In genomic region chr6:145885069-145885468, GRCm38 (mm10) we compare ENCODE assay signal across 26 mouse cellular contexts. TPM values are rescaled to one million over a fixed set of nuclear protein-coding genes. Genes with fewer than 3 reads are reported as not detected.
DNase-seq lines count a peak whose midpoint lies in the region; ATAC-seq and TF ChIP-seq lines count a peak whose summit lies in the region.
"Had no signal": no experiment of that assay in that cellular context is flagged by ENCODE, and none has a peak within 500 bp of the region (broad histone marks: within the 10 kb centered on the region; RNA-seq: fewer than 3 reads in every experiment).

No protein-coding gene starts in this region.

- no peaks in the 10 kb centered on the region for H3K36me3 ChIP-seq in neural tube, embryonic 11.5 days (ENCODE audit: control insufficient read depth, insufficient read depth, low read length)
- H3K36me3 ChIP-seq: embryonic facial prominence, embryonic 12.5 days; embryonic facial prominence, embryonic 15.5 days; hindbrain, embryonic 13.5 days had no signal

- TF ChIP-seq CTCF in gastrocnemius, adult 2 months (IDR thresholded peaks at IDR 0.05), result no peak

- no peak overlapping the region for H3K9ac ChIP-seq in neural tube, embryonic 11.5 days (ENCODE audit: low read length)
- H3K9ac ChIP-seq: embryonic facial prominence, embryonic 12.5 days; embryonic facial prominence, embryonic 15.5 days; forebrain, postnatal 0 days; hindbrain, embryonic 13.5 days had no signal

- no peak overlapping the region for H3K4me3 ChIP-seq in gastrocnemius, adult 2 months
- no peak overlapping the region for H3K4me3 ChIP-seq in neural tube, embryonic 11.5 days (ENCODE audit: low read depth, low read length)
- H3K4me3 ChIP-seq: embryonic facial prominence, embryonic 12.5 days; embryonic facial prominence, embryonic 15.5 days; heart, adult 2 months; hindbrain, embryonic 13.5 days had no signal

- H3K27me3 ChIP-seq in neural tube, embryonic 11.5 days (ENCODE audit: control insufficient read depth, insufficient read depth, low read length), result no peaks in the 10 kb centered on the region
- H3K27me3 ChIP-seq: embryonic facial prominence, embryonic 12.5 days; embryonic facial prominence, embryonic 15.5 days; hindbrain, embryonic 13.5 days had no signal

- no peaks in the 10 kb centered on the region for H3K9me3 ChIP-seq in neural tube, embryonic 11.5 days (ENCODE audit: control insufficient read depth, low read length)
- H3K9me3 ChIP-seq: embryonic facial prominence, embryonic 12.5 days; embryonic facial prominence, embryonic 15.5 days; hindbrain, embryonic 13.5 days had no signal

- intact Hi-C loops in gastrocnemius, adult 2 months (cut with DNase I), result no loop called here

- H3K4me1 ChIP-seq in neural tube, embryonic 11.5 days (ENCODE audit: control insufficient read depth, insufficient read depth, low read length), result no peaks in the 10 kb centered on the region
- H3K4me1 ChIP-seq: embryonic facial prominence, embryonic 12.5 days; embryonic facial prominence, embryonic 15.5 days had no signal

- no peak for ATAC-seq in neural tube, embryonic 11.5 days (ENCODE audit: insufficient read depth, low FRiP score, low TSS enrichment)
- ATAC-seq in megakaryocyte progenitor cell, adult 5-6 weeks (replicated peaks; ENCODE audit: poor library complexity), result 0 out of 2 replicates have a peak, but pooled peaks have one; percentile 20
- ATAC-seq: forebrain, embryonic 14.5 days; forebrain, postnatal 0 days; hindbrain, embryonic 16.5 days had no signal

- H3K4me2 ChIP-seq in neural tube, embryonic 11.5 days (ENCODE audit: low read depth), result no peak overlapping the region
- H3K4me2 ChIP-seq: embryonic facial prominence, embryonic 12.5 days; embryonic facial prominence, embryonic 15.5 days; heart, embryonic 11.5 days; hindbrain, embryonic 13.5 days had no signal

- WGBS in neural tube, embryonic 11.5 days, result 88% methylated on average over 4 of the region's 4 CpGs

- no peak overlapping the region for H3K27ac ChIP-seq in gastrocnemius, adult 2 months
- H3K27ac ChIP-seq in neural tube, embryonic 11.5 days (ENCODE audit: low read depth, low read length), result no peak overlapping the region
- H3K27ac ChIP-seq: embryonic facial prominence, embryonic 12.5 days; embryonic facial prominence, embryonic 15.5 days; heart, adult 2 months; hindbrain, embryonic 13.5 days had no signal

- peak; percentile 8 for DNase-seq in gastrocnemius, adult 2 months
- no peak for DNase-seq in gastrocnemius, postnatal 4 days (ENCODE audit: low spot score in 2 of 2)
- DNase-seq in lung, postnatal 25 days (ENCODE audit: low spot score), result peak; percentile 27
- no peak for DNase-seq in lung, postnatal 10 days
- peak; percentile 2 for DNase-seq in neural tube, embryonic 11.5 days (ENCODE audit: low spot score)
- no peak for DNase-seq in neural tube, embryonic 10.5 days (ENCODE audit: extremely low spot score, low spot score)
- no peak for DNase-seq in spleen, postnatal 14 days (ENCODE audit: low spot score in 2 of 2)
- DNase-seq: adrenal gland, adult 2 months; adrenal gland, postnatal 14 days; B cell, adult 2 months; cerebellum, adult 11 months; cerebellum, adult 2 months; cerebellum, adult 9-11 months; cerebellum, postnatal 25 days; forebrain, postnatal 0 days; gastrocnemius, postnatal 25 days; heart, adult 2 months had no signal

RNA-seq across cellular contexts. Expression of gene Bhlhe41, which starts 19.7 kb away (rescaled TPM):
- total RNA-seq in gastrocnemius, adult 2 months (2021), result 10 to 100 TPM; 17.2 to 48.4 TPM
- 10 to 100 TPM in 1 of 2 experiments, 1 to 10 TPM in 1; 9.8 to 15.6 TPM for total RNA-seq in gastrocnemius, postnatal 4 days (2021)
- polyA plus RNA-seq in neural tube, embryonic 11.5 days (2014; fragmentation: Nextera tagmentation; extraction: Ambion mirVana), result 1.0 and 1.2 TPM in 2 replicates
- 0.02 TPM in 1 of 2 replicates, not detected in the other for total RNA-seq in megakaryocyte progenitor cell, adult 5-6 weeks (2015)
- total RNA-seq in megakaryocyte progenitor cell, adult 5-6 weeks (2017), result 0.12 TPM in 1 of 2 replicates, not detected in the other
- total RNA-seq: MEL had no signal

RNA-seq across cellular contexts. Expression of gene Sspn, which starts 46.4 kb away (rescaled TPM):
- total RNA-seq in gastrocnemius, adult 2 months (2021), result 10 to 100 TPM; 40.0 to 55.9 TPM
- 100 to 1,000 TPM in 1 of 2 experiments, 10 to 100 TPM in 1; 97.9 to 113 TPM for total RNA-seq in gastrocnemius, postnatal 4 days (2021)
- polyA plus RNA-seq in neural tube, embryonic 11.5 days (2014; fragmentation: Nextera tagmentation; extraction: Ambion mirVana), result 3.0 and 3.3 TPM in 2 replicates
- not detected in 2 replicates for total RNA-seq in megakaryocyte progenitor cell, adult 5-6 weeks (2015)
- total RNA-seq in megakaryocyte progenitor cell, adult 5-6 weeks (2017), result not detected in 2 replicates
- total RNA-seq: common myeloid progenitor, adult 5-6 weeks; MEL had no signal

Comparison
In these comparisons a context has a peak if more than half of its experiments do, and no peak if none do; other contexts are left out.
1. DNase-seq: peak in gastrocnemius, adult 2 months (single experiment), lung, postnatal 25 days (single experiment) and neural tube, embryonic 11.5 days (single experiment); none in gastrocnemius, postnatal 4 days (0 of 2), lung, postnatal 10 days (single experiment), neural tube, embryonic 10.5 days (single experiment) and spleen, postnatal 14 days (0 of 2).
2. RNA of gene Bhlhe41, which starts 19.7 kb away (total RNA-seq): 17.2 to 48.4 TPM in gastrocnemius, adult 2 months and 9.8 to 15.6 TPM in gastrocnemius, postnatal 4 days; 0.02 to 0.12 TPM in megakaryocyte progenitor cell, adult 5-6 weeks; every median in the first group is over 4 times any median in the second.
3. RNA of gene Sspn, which starts 46.4 kb away (total RNA-seq): 97.9 to 113 TPM in gastrocnemius, postnatal 4 days and 40.0 to 55.9 TPM in gastrocnemius, adult 2 months; not detected in megakaryocyte progenitor cell, adult 5-6 weeks; every median in the first group is over 10 times any median in the second.